Mouse (Mus musculus) forebrain, embryonic 11.5 days (tissue): ENCODE measurements around the gene Tbc1d8. TPM values are rescaled to one million over a fixed set of nuclear protein-coding genes. Genes with fewer than 3 reads are reported as not detected.

Source experiments
- ATAC-seq: fragments of 200-750 bp; cut with Nextera tagmentation; replicated peaks from 2 replicates; pipeline ENCODE4 v1.8.0; 2017; ENCODE audit warnings: moderate TSS enrichment; ENCODE audit not compliant: low FRiP score
- DNase-seq: peaks from one replicate; pipeline ENCODE4 v3.0.0-alpha.2; 2017; ENCODE audit warnings: low spot score
- H3K27ac ChIP-seq: fragments of 300-500 bp; sonication (generic); 2 replicates; pipeline ENCODE4 v1.5.1; 2014; ENCODE audit warnings: low read depth, low read length
- H3K27me3 ChIP-seq: fragments of 300-500 bp; sonication (generic); 2 replicates; pipeline ENCODE4 v1.6.1; 2014; ENCODE audit warnings: mild to moderate bottlenecking, low read length, mixed read lengths; ENCODE audit not compliant: control insufficient read depth, insufficient read depth
- H3K36me3 ChIP-seq: fragments of 300-500 bp; sonication (generic); 2 replicates; pipeline ENCODE4 v1.6.1; 2014; ENCODE audit warnings: mild to moderate bottlenecking, low read length, moderate library complexity, mixed read lengths; ENCODE audit not compliant: control insufficient read depth, insufficient read depth
- H3K4me1 ChIP-seq: fragments of 300-500 bp; sonication (generic); replicated peaks from 2 replicates; pipeline ENCODE4 v1.6.1; 2014; ENCODE audit warnings: low read length, mixed read lengths; ENCODE audit not compliant: control insufficient read depth, insufficient read depth
- H3K4me2 ChIP-seq: fragments of 300-500 bp; sonication (generic); 2 replicates; pipeline ENCODE4 v1.6.1; 2014; ENCODE audit warnings: low read depth, mild to moderate bottlenecking, low read length, moderate library complexity, mixed read lengths; ENCODE audit not compliant: severe bottlenecking
- H3K4me3 ChIP-seq: fragments of 300-500 bp; sonication (generic); 2 replicates; pipeline ENCODE4 v1.5.1; 2014; ENCODE audit warnings: low read depth, low read length
- H3K9ac ChIP-seq: fragments of 300-500 bp; sonication (generic); 2 replicates; pipeline ENCODE4 v1.6.1; 2014; ENCODE audit warnings: low read length
- H3K9me3 ChIP-seq: fragments of 300-500 bp; sonication (generic); 2 replicates; pipeline ENCODE4 v1.6.1; 2016; ENCODE audit warnings: low read length, mixed read lengths; ENCODE audit not compliant: control insufficient read depth
- WGBS: fragments of 180-500 bp; shearing (Covaris S2); extraction: QIAGEN DNeasy Blood & Tissue Kit; methylation state at CpG from one replicate; pipeline ENCODE4 v1.1.7; 2014; 5-methylcytosine and 5-hydroxymethylcytosine counted together
- polyA plus RNA-seq: library from polyadenylated mRNA; unstranded; fragments of >200 nt; fragmentation: Nextera tagmentation; extraction: Ambion mirVana; gene quantifications from 2 replicates; pipeline ENCODE4 v1.2.1, GENCODE M21; 2014

The Tbc1d8 gene
- polyA plus RNA-seq, 1 experiment from 2014 or later: 6.5 TPM

DNA sequence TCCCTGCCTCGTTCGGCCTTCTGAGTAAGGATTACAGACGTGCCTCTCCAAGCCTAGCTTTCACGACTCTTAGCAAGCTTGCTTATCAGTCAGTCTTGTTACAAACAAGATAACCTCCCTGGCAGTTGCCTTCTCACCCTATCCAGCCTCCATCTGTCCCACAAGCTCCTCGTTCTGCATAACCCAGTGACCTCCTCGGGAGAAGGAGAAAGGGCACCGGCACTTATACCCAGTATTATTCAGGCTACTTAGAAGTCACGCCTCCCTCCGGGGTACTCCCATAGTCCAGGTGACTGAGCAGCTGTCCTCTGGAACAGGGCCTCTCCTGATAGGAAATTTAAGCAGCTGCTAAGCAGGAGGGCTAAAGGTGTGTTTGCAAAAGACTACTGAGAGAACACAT, 48.5 kb downstream of the Tbc1d8 start:
- Histone ChIP-seq H3K27ac (no peak overlapping the region), H3K9ac (no peak overlapping the region), H3K4me1 (no peaks in the 10 kb centered on the region), H3K36me3 (no peaks in the 10 kb centered on the region), H3K4me2 (no peak overlapping the region), H3K27me3 (no peaks in the 10 kb centered on the region), H3K4me3 (no peak overlapping the region), H3K9me3 (no peaks in the 10 kb centered on the region)
- DNase-seq (no peak), ATAC-seq (no peak)
- 73% methylated on average over 9 of the region's 9 CpGs for WGBS

DNA sequence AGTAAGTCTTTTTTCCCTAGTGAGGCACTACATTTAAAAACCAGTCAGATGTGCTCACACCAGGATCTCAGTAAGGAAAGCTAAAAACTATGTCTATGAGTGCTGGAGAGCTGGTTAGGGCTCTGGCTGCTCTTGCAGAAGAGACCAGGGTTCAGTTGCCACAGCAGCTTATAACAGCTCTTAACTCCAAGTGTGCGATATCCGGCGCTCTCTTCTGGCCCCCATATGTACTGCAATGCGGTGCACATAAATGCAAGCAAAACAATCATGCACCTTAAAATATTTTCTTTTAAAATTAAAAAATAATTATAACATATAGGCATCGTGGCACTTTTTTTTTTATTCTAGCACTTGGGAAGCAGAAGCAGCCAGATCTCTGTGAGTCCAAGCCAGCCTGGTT, 49.5 kb downstream of the Tbc1d8 start:
- DNase-seq (no peak), ATAC-seq (no peak)
- 93% methylated on average over 5 of the region's 5 CpGs for WGBS
- no peak overlapping the region for H3K27ac ChIP-seq
- no peak overlapping the region for H3K9ac ChIP-seq
- H3K36me3 ChIP-seq: no peaks in the 10 kb centered on the region
- H3K27me3 ChIP-seq: no peaks in the 10 kb centered on the region
- H3K4me3 ChIP-seq: no peak overlapping the region
- H3K4me2 ChIP-seq: no peak overlapping the region
- no peaks in the 10 kb centered on the region for H3K4me1 ChIP-seq
- no peaks in the 10 kb centered on the region for H3K9me3 ChIP-seq

DNA sequence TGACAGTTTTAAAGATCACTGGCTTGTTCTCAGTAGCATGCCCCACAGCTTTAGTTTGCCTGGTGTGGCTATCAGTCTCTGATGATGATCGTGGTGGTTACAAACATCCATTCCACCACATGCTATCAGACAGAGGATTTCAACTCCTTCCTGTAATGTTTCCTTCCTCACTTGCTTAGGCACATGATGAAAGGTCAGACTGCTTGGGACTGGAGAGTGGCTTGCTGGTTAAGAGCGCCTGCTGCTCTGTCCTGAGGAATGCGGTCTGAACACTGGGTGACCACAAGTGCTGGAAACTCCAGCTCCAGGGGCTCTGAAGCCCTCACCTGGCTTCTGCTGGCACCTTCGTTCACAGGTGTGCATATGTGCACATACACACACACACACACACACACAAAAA, 50.3 kb downstream of the Tbc1d8 start:
- Histone ChIP-seq H3K27ac (no peak overlapping the region), H3K9ac (no peak overlapping the region), H3K9me3 (no peaks in the 10 kb centered on the region), H3K4me2 (no peak overlapping the region), H3K4me3 (no peak overlapping the region), H3K27me3 (no peaks in the 10 kb centered on the region), H3K36me3 (no peaks in the 10 kb centered on the region), H3K4me1 (no peaks in the 10 kb centered on the region)
- 87% methylated on average over 4 of the region's 4 CpGs for WGBS
- DNase-seq (no peak), ATAC-seq (no peak)

DNA sequence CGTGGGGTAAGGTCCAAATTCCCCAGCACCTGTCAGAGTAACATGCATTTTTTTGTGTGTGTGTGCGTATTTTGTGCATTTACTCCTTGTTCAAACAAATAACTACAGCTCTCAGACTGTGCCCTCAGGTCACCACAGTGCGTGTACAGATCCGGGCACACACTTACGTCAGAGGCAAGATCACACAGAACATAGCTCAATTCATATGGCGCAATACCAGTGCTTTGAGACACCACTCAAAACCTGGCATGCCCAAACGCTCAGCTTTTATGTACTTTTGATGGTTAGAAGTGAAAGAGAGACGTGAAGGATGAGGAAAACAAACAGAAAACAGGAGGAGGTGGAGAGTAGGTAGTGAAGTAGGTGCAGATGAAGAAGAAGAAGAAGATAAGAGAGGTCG, 53.1 kb downstream of the Tbc1d8 start:
- H3K36me3 ChIP-seq: no peaks in the 10 kb centered on the region
- ATAC-seq: no peak
- H3K4me3 ChIP-seq: no peak overlapping the region
- H3K9me3 ChIP-seq: no peaks in the 10 kb centered on the region
- no peak overlapping the region for H3K27ac ChIP-seq
- H3K4me2 ChIP-seq: no peak overlapping the region
- H3K4me1 ChIP-seq: no peaks in the 10 kb centered on the region
- DNase-seq: no peak
- H3K27me3 ChIP-seq: no peaks in the 10 kb centered on the region
- H3K9ac ChIP-seq: no peak overlapping the region
- WGBS: 92% methylated on average over 9 of the region's 9 CpGs

DNA sequence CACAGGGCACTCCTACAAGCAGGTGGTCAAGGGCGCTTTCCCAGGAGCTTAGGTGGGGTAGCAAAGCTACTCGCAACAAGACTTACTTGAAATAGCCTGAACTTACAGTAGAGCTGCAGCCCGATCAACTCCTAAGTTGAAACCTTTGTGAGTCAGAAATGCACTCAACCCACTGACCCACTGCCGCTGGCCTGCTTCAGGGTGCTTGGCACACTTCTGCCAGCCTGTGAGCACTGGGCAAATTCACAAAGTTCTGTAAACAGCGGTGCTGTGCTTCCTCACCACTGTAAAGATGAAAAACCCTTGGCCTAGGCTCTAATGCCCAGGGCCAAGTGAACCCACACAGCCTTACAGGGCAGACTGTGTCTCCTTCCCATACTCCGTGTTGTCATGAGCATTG, 57.6 kb downstream of the Tbc1d8 start:
- no peaks in the 10 kb centered on the region for H3K9me3 ChIP-seq
- H3K36me3 ChIP-seq: no peaks in the 10 kb centered on the region
- H3K4me2 ChIP-seq: no peak overlapping the region
- no peak for DNase-seq
- H3K4me3 ChIP-seq: no peak overlapping the region
- no peaks in the 10 kb centered on the region for H3K4me1 ChIP-seq
- no peak for ATAC-seq
- no peaks in the 10 kb centered on the region for H3K27me3 ChIP-seq
- no peak overlapping the region for H3K9ac ChIP-seq
- 93% methylated on average over 6 of the region's 6 CpGs for WGBS
- H3K27ac ChIP-seq: no peak overlapping the region

DNA sequence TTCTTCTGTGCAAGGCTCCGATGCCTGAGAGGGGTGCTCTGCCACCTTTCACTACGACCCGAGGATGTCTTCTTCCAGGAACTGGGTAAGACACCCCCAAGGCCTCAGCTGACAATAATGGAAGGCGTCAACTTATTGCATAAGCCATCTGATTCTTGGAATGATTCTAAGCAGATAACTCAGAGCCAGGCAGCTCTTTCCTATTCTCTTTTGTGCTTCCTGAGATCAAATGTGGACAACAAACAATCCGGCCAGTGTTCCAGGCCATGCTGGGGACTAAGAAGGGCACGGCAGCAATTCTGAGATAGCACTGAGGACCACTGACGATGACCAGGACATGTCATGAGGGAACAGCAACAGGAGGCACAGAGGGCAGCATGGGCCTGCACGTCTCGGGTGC, 59.7 kb downstream of the Tbc1d8 start:
- Histone ChIP-seq H3K4me2 (no peak overlapping the region), H3K4me3 (no peak overlapping the region), H3K9me3 (no peaks in the 10 kb centered on the region), H3K4me1 (no peaks in the 10 kb centered on the region), H3K36me3 (no peaks in the 10 kb centered on the region), H3K27ac (no peak overlapping the region), H3K27me3 (no peaks in the 10 kb centered on the region), H3K9ac (no peak overlapping the region)
- 91% methylated on average over 9 of the region's 9 CpGs for WGBS
- DNase-seq (no peak), ATAC-seq (no peak)

DNA sequence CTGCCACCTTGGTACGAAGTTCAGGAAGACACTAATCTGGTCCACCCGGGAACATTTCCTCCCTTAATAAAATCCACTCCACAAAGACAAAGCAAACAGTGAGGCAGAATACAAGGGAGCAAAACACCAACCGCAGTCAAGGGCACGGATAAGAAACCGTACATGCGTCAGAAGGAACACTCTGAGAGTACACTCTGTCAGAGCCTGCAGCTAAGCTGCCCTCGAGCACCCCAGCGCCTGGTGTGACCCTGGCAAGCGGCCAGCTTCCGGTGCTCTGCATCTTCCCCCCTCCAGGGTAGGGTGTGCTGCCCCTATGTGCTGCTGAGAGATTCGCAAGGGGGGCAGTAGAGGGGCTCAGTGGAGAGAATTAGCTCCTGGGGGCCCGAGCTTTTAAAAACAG, 60.7 kb downstream of the Tbc1d8 start:
- no peak for ATAC-seq
- peak; percentile 58 for DNase-seq
- WGBS: 45% methylated on average over 12 of the region's 12 CpGs
- H3K27me3 ChIP-seq: no peaks in the 10 kb centered on the region
- H3K4me2 ChIP-seq: no peak overlapping the region
- no peak overlapping the region for H3K4me3 ChIP-seq
- no peaks in the 10 kb centered on the region for H3K9me3 ChIP-seq
- H3K4me1 ChIP-seq: no peaks in the 10 kb centered on the region
- H3K27ac ChIP-seq: no peak overlapping the region
- no peak overlapping the region for H3K9ac ChIP-seq
- no peaks in the 10 kb centered on the region for H3K36me3 ChIP-seq

DNA sequence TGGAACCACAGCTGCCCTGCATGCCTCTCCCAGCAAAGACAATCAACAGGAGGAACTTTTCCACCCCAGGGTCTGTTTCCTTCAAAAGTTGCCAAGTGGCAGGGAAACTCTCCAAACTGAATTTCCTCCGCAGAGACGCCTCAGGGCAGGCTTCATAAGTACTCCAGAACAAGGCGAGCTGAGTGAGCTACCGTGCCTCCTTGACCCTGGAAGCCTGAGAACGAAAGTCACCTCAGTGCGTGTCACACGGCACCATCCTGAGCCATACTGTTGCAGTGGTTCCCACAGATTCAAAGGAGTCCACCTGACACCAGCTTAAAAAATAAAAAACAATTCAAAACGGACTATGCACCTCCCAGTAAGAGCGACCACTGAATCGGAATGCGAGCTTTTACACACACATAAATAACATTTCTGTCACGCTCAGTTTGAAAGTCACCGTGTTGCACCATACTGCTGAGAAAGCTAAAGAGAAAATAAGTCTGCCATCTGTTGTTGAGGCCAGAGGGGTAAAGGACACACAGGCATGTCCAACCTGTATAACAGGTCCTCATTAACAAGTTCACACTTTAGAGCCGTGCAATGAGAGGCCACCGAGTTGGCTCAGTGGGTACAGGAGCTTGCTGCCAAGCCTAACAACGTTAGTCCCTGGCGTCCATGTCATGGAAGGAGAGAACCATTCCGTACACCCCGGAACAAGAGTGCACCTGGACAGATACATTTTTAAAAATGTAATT, 68.3 kb downstream of the Tbc1d8 start:
- DNase-seq: no peak
- no peaks in the 10 kb centered on the region for H3K4me1 ChIP-seq
- no peaks in the 10 kb centered on the region for H3K36me3 ChIP-seq
- no peak overlapping the region for H3K4me2 ChIP-seq
- ATAC-seq: no peak
- no peaks in the 10 kb centered on the region for H3K9me3 ChIP-seq
- 88% methylated on average over 19 of the region's 19 CpGs for WGBS
- H3K4me3 ChIP-seq: no peak overlapping the region
- no peak overlapping the region for H3K9ac ChIP-seq
- no peak overlapping the region for H3K27ac ChIP-seq
- H3K27me3 ChIP-seq: no peaks in the 10 kb centered on the region

DNA sequence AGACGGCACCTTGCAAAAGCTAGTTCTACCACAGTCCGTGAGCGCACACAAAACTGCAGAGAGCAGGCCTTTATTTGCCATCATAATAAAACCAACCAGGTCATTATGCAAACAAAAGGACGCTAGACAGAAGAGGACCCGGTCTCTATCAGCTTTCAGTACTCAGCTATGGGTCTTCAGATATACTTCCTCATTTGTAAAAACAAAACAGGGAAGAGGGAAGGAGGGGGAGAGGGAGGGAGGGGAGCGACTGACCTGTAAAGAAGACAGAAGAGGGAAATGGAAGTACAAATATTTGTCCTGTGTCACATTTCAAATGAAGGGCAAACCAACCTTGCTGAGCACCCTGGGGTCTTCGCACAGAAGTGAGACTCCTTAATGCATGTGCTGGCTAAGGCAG, 69.9 kb downstream of the Tbc1d8 start:
- DNase-seq (no peak), ATAC-seq (no peak)
- H3K4me2 ChIP-seq: no peak overlapping the region
- no peaks in the 10 kb centered on the region for H3K27me3 ChIP-seq
- no peaks in the 10 kb centered on the region for H3K9me3 ChIP-seq
- no peaks in the 10 kb centered on the region for H3K4me1 ChIP-seq
- H3K27ac ChIP-seq: no peak overlapping the region
- WGBS: 76% methylated on average over 7 of the region's 7 CpGs
- no peak overlapping the region for H3K4me3 ChIP-seq
- H3K36me3 ChIP-seq: no peaks in the 10 kb centered on the region
- no peak overlapping the region for H3K9ac ChIP-seq
